Mouse (Mus musculus) urinary bladder, adult 2 months (tissue): ENCODE results near the gene Itch. TPM values are rescaled to one million over a fixed set of nuclear protein-coding genes. Genes with fewer than 3 reads are reported as not detected.
"Not testable (repeated sequence)": the region's sequence is repeated elsewhere in the genome, so short reads cannot be mapped to it uniquely, and the experiment has no call there.

Experiments
- DNase-seq: peaks from one replicate; pipeline ENCODE4 v3.0.0; 2022; ENCODE audit warnings: low spot score
- polyA plus RNA-seq: library from polyadenylated mRNA; depleted of rRNA; stranded (reverse); fragments of >200 nt; gene quantifications from 2 replicates; pipeline ENCODE4 v1.2.3, GENCODE M21; 2012; rRNA removed

The Itch gene
- 20.8 and 26.9 TPM in 2 replicates for polyA plus RNA-seq

DNA sequence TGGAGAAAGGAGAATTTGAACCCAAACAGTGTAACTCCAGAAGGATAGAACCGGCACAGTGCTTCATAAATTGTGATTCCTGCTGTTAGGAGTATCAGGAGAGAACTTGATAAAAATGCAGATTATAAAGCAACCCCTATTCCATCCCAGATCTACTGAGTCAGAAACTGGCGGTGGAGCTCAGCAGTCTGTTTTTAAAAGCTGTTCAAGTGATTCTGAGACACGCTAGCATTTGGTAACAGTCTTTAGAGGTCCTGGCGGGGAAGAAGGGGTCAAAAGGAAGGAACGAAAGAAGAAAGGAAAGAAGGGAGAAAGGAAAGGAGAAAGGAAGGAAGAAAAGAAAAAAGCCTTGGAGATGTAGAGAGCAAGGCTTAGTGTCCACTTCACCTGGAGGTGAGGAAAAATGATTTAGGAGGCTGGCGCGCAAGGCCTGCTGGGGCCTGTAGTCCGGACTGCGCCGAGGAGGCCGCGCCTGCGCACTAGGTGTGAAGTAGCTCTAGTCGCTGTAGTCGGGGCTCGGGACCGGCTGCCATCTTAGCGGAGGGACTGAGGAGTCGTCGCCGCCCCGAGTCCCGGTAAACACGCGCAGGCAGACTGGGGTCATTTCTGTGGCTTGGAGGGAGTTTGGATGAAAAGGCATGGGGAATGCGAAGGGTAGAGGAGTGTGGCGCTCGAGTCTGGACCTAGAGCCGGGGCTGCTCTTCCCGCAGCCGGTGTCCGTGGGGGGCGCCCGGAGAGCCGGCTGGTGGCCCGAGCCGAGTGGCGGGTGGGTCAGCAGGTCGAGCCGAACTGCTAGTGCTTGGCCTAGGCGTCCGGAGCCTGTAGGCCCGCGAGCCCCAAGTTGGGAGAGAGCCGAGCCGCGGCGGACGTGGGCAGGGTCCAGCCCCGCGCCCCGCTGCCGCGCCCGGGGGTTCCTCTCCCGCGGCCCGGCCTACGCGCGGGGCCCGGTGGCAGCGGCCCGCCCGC, at the start of gene Itch:
Gene Itch, plus strand, starts transcription at position 499 of the 966 bp plus-strand sequence.
- peak; percentile 92 for DNase-seq

- no peak for DNase-seq
Measured at GRCm38 (mm10) chr2:155084546-155084945, 48.8 kb upstream of the Itch start.

DNA sequence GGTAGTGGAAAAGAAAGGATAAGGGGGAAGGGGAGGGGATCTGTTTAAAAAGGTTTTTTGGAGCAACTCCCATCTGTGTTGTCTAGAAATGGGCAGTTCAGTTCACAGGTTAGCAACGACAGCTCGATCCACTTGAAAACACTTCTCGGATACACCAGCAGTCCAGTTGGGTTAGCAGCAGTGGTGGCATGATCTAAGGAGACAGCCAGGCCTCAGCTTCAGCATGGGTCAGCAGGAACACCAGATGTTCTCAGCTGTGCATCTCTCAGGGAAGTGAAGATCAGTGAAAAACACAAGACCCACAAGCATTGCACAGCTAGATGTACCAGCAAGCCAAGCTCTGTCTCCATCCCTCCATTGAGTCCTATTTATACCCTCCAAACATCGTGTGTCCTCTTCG, 47.0 kb upstream of the Itch start:
- no peak for DNase-seq

- DNase-seq = no peak
Measured at GRCm38 (mm10) chr2:155088264-155088663, 45.0 kb upstream of the Itch start.

GRCm38 (mm10) chr2:155090909-155091742, 42.2 kb upstream of the Itch start:
- no peak for DNase-seq

- DNase-seq = no peak
Measured at GRCm38 (mm10) chr2:155091743-155092075, 41.6 kb upstream of the Itch start.

DNA sequence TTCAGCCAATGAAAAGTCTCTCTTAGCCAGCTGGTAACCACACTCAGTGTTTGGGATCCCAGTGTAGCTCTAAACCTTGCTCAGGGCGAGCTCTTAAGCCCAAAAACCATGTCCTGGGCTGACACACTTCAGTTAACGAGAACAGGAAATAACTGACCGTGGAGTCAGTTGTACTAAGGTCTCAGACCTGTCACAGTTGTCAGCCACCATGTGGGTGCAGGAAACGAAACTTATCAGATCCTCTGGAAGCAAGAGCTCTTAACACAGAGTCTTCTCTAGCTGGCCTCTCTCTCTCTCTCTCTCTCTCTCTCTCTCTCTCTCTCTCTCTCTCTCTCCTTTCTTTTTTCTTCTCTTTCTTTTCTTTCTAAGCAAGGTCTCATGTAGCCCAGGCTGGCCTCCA, 39.9 kb upstream of the Itch start:
- DNase-seq = no peak

GRCm38 (mm10) chr2:155098720-155099380, 34.5 kb upstream of the Itch start:
- DNase-seq = no peak

- no peak for DNase-seq
Measured at GRCm38 (mm10) chr2:155099421-155099820, 33.9 kb upstream of the Itch start.

GRCm38 (mm10) chr2:155099994-155100795, 33.1 kb upstream of the Itch start:
- no peak for DNase-seq

- no peak for DNase-seq
Measured at GRCm38 (mm10) chr2:155100796-155101259, 32.5 kb upstream of the Itch start.

GRCm38 (mm10) chr2:155101761-155102181, 31.5 kb upstream of the Itch start:
- no peak for DNase-seq

- no peak for DNase-seq
Measured at GRCm38 (mm10) chr2:155103607-155104006, 29.7 kb upstream of the Itch start.

DNA sequence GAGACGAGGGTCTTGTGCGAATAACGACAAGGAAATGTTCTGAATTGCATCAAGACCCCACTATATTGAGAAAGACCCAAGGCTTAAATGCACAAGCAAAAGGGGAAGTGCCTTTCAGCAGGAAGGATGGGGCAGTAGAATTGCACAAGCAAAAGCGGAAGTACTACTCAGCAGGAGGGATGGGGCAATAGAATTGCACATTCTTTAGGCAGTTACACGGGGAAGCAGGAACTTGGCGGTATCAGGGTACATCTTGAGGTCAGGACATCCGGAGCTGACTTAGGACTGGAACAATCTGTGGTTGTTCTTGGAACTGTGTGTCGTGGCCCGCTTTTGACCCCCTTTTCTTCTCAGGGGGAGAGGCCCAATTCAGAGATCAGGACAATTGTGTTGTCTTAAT, 26.0 kb upstream of the Itch start:
- not testable (repeated sequence) for DNase-seq

DNA sequence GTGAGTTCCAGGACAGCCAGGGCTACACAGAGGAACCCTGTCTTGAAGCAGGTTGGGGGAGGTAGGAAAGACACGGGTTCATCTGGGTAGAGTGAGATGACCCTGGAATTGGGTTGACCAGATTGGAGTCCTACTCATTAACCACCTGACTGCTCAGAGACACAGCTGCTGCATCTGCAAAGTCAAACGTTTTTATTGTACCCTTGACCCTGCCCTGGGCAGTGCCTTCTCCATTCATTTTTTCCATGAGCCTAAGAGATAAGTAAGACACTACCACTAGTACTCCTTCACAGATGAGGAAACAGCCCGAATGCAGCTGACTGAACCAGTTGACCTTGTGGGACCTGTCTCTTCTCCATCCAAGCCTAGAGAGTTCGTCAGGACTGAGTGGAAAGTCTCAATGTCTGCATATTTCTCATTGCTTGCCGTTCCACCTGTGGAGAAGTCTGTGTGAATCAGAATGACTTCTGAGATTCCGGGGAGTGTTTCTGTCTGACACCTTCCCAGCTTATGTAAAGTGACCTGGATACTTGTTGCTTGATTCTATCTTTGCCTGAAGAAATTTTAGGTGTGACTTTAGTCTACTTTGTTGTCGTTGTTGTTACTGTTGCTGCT, 18.0 kb upstream of the Itch start:
- DNase-seq = no peak

GRCm38 (mm10) chr2:155133977-155134860, 910 bp downstream of the Itch start:
- DNase-seq = no peak

DNA sequence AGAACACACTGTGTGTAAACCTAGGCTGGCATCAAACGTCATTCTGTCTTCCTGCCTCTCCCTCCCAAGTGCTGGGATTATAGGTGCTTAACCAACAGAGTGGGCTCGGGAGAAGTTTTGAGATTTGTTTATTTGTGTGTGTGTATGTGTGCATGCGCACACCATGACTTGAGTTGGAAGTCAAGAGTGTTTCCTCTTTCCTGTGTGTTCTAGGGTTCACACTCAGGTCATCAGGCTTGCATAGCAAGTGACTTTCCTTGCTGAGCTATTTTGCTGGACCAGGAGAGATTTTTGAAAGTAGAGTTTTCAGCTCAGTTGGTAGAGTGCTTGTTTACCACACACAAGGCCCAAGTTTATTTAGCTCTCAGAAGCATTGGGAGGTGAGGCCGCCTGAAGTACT, 1.8 kb downstream of the Itch start:
- no peak for DNase-seq

- DNase-seq = no peak
Measured at GRCm38 (mm10) chr2:155135534-155135933, 2.2 kb downstream of the Itch start.

DNA sequence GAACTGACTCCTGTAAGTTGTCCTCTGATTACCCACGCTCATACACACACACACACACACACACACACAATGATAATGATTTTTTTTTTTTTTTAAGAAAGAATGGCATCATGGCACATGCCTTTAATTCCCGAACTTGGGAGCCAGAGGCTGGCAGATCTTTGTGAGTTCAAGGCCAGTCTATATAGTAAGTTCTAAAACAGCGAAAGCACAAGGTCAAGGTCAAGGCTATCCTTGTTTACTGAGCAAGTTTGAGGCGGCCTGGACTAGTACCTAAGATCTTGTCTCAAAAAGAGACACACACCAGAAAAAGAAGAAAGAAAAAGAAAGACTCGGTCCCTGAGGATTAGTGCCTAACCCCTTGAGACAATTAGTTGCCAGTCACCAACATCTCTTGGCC, 7.7 kb downstream of the Itch start:
- no peak for DNase-seq
